Mouse (Mus musculus) kidney, adult 2 months (tissue): ENCODE data around the gene Pawr.

ENCODE experiments used
- CTCF ChIP-seq: fragments of 200-500 bp; conservative IDR thresholded peaks from 2 replicates; pipeline ENCODE4 v1.5.1; 2011; ENCODE audit warnings: low read depth, mild to moderate bottlenecking, control low read depth, low read length, moderate library complexity, mixed read lengths; ENCODE audit not compliant: insufficient read depth, insufficient read length
- POLR2A ChIP-seq: fragments of 200-500 bp; IDR thresholded peaks from one replicate; pipeline ENCODE4 v1.6.1; 2011; ENCODE audit warnings: low read depth, low read length, control low read depth

DNA sequence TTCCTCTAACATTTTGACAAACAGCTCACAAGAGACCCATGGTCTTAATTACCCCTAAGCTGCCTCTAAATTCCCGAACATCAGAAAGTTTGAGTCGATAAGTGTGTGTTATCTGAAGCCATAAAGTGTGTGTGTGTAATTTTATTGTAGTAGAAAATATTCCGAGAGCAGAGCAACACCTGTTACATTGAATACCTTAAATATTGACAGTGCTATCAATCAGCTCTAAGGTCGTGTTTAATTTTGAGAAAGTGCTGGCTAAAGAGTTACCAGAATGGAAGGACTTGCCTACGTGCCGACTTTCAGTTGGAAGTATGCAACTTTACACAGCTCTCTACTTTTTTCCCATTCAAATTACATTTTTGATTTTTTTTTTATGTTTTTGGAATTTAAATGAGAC is 76.5 kb downstream of the Pawr start:
- no peak for TF ChIP-seq CTCF
- no peak for TF ChIP-seq POLR2A
